Mouse (Mus musculus) megakaryocyte, embryonic 14.5 days (primary cell): ENCODE results near the gene Ubp1.

Experiments used
- FLI1 ChIP-seq: IDR thresholded peaks from 2 replicates; pipeline ENCODE4 v1.6.1; 2012; ENCODE audit warnings: low read length, inconsistent platforms, mixed read lengths
- GATA1 ChIP-seq: IDR thresholded peaks from 3 replicates; pipeline ENCODE4 v1.6.1; 2012; ENCODE audit warnings: mixed read lengths, low read length, inconsistent platforms, borderline replicate concordance

DNA sequence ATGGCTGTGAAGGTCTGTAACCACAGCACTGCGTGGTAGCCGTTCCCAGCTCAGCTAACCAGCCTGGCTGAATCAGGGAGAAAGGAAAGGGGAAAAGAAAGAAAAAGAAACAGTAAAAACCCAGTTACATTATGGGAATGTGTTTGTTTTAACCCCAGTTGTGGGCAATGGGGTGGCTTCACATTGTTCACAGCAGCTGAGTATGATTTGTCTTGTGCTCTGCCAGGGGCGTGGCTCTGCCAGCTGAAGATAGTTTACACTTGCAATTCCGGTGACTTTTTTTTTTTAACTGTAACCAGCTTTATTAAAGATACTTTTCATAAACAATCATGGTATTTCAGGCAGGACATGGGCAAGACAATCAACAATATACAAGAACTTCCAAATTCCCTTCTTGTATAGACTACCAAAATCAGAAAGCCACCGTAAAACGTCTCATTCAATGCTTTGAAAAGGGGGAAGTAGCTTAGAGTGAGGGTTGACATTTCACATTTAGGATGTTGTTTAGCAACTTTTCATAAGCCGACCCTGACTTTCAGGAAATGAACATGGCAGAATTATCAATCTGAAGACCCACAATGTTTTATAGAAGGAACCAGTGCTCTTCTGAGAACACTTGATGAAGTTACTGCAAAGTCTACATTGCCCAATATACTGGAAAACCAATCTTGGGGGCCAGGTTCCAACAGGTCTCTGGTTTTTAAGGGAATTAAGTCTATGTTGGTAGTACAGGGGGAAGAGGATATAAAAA is 88.5 kb downstream of the Ubp1 start:
- TF ChIP-seq FLI1 = no peak
- no peak for TF ChIP-seq GATA1
